Mouse (Mus musculus) embryonic facial prominence, embryonic 14.5 days (tissue): ENCODE measurements at regions not wholly inside any gene's neighbourhood (a gene's known extent, or its start where the extent isn't known, plus 50 kb on each side); places are given as distances from the start of the nearest gene placed in this dataset.

ENCODE experiments used
- ATAC-seq: fragments of 200-750 bp; cut with Nextera tagmentation; 2 replicates; pipeline ENCODE4 v1.8.0; 2017; ENCODE audit warnings: low read depth, moderate number of reproducible peaks, moderate TSS enrichment
- DNase-seq: peaks from one replicate; pipeline ENCODE4 v3.0.0-alpha.2; 2015; ENCODE audit warnings: low spot score
- H3K27ac ChIP-seq: fragments of 300-500 bp; sonication (generic); replicated peaks from 2 replicates; pipeline ENCODE4 v1.5.1; 2014; ENCODE audit warnings: low read depth, mild to moderate bottlenecking, low read length, moderate library complexity
- H3K27me3 ChIP-seq: fragments of 300-500 bp; sonication (generic); replicated peaks from 2 replicates; pipeline ENCODE4 v1.6.1; 2014; ENCODE audit warnings: low read length; ENCODE audit not compliant: control insufficient read depth, insufficient read depth
- H3K36me3 ChIP-seq: fragments of 300-500 bp; sonication (generic); 2 replicates; pipeline ENCODE4 v1.6.1; 2014; ENCODE audit warnings: low read length, mixed read lengths; ENCODE audit not compliant: control insufficient read depth, insufficient read depth
- H3K4me1 ChIP-seq: fragments of 300-500 bp; sonication (generic); 2 replicates; pipeline ENCODE4 v1.6.1; 2014; ENCODE audit warnings: antibody characterized with exemption, low read length; ENCODE audit not compliant: control insufficient read depth, insufficient read depth
- H3K4me2 ChIP-seq: fragments of 300-500 bp; sonication (generic); 2 replicates; pipeline ENCODE4 v1.6.1; 2014; ENCODE audit warnings: low read depth, mild to moderate bottlenecking, low read length, moderate library complexity, mixed read lengths
- H3K4me3 ChIP-seq: fragments of 300-500 bp; sonication (generic); 2 replicates; pipeline ENCODE4 v1.5.1; 2014; ENCODE audit warnings: low read depth, mild to moderate bottlenecking, low read length
- H3K9ac ChIP-seq: fragments of 300-500 bp; sonication (generic); 2 replicates; pipeline ENCODE4 v1.6.1; 2014; ENCODE audit warnings: low read depth, mild to moderate bottlenecking, low read length, moderate library complexity, mixed read lengths
- H3K9me3 ChIP-seq: fragments of 300-500 bp; sonication (generic); 2 replicates; pipeline ENCODE4 v1.6.1; 2016; ENCODE audit warnings: low read length; ENCODE audit not compliant: control insufficient read depth
- WGBS: fragments of 180-500 bp; shearing (Covaris S2); extraction: QIAGEN DNeasy Blood & Tissue Kit; methylation state at CpG from one replicate; pipeline ENCODE4 v1.1.7; 2014; 5-methylcytosine and 5-hydroxymethylcytosine counted together

DNA sequence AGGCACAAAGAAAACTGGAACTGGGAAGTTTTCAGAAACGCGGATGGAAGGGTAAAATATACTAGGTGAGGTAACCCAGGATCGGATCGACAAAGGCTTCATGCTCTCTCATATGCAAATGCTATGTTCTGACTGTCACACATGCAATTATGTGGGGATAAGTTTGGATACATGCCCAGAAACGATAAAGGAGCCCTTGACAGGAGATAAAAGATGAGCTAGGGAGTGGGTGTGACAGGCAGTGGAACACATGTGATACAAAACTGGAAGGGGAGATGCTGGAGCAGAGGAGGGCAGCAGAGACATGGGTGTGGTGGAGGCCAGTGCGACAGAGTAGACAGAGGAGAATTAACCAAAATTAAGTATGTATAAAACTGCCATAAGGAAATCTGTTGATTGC, 250.5 kb upstream of the Fbxl7 start:
- Histone ChIP-seq H3K27me3 (no peaks in the 10 kb centered on the region), H3K9me3 (no peaks in the 10 kb centered on the region), H3K4me1 (no peaks in the 10 kb centered on the region), H3K9ac (no peak overlapping the region), H3K36me3 (no peaks in the 10 kb centered on the region), H3K4me3 (no peak overlapping the region), H3K27ac (no peak overlapping the region), H3K4me2 (no peak overlapping the region)
- ATAC-seq (no peak), DNase-seq (no peak)
- 70% methylated on average over 6 of the region's 6 CpGs for WGBS

DNA sequence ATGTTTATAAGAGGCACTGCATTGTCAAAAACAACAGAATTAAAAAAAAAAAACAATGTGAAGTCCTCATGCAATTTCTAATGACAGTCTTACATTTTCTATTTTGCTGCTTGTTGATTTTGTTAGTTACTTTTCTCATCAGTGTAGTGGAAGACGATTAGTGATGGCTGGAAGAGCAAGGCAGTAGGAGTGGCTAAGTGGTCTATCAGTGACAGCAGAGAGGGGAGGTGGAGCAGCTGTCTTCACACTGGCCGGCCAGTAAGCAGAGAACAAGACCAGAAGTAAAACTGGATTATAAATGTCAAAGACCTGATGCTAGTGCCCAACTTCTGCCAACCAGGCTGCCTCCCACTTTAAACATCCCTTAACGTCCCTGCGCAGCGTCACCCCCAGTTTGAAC, 265.6 kb upstream of the Fbxl7 start:
- 68% methylated on average over 5 of the region's 5 CpGs for WGBS

DNA sequence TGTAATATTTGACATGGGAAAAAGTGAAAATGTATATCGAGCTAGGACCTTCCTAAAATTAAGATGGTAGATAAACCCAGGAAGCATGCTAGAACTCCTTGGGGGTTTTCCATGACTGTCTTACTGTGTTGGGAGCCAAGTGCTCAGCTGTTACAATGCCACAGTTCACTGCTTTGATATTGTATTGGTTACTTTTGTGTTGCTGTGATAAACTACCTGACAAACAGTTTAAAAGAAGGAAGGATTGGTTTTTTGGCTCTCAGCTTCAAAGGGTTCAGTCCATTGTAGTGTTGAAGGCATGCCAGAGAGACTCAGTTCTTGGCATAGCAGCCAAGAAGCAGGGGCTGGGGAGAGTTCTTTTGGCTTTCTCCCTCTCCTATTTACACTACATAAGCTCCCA, 272.1 kb upstream of the Fbxl7 start:
- Histone ChIP-seq H3K9ac (no peak overlapping the region), H3K27me3 (no peaks in the 10 kb centered on the region), H3K36me3 (no peaks in the 10 kb centered on the region), H3K27ac (no peak overlapping the region), H3K4me3 (no peak overlapping the region), H3K4me1 (no peaks in the 10 kb centered on the region), H3K9me3 (no peaks in the 10 kb centered on the region), H3K4me2 (no peak overlapping the region)
- DNase-seq (no peak), ATAC-seq (no peak)
- 69% methylated on average over 1 of the region's 1 CpGs for WGBS

More for the DNA sequence above, 265.6 kb upstream of the Fbxl7 start:
- no peaks in the 10 kb centered on the region for H3K9me3 ChIP-seq
- H3K4me3 ChIP-seq, result no peak overlapping the region
- H3K36me3 ChIP-seq, result no peaks in the 10 kb centered on the region
- ATAC-seq (no peak), DNase-seq (no peak)
- no peaks in the 10 kb centered on the region for H3K27me3 ChIP-seq
- no peak overlapping the region for H3K27ac ChIP-seq
- H3K9ac ChIP-seq, result no peak overlapping the region
- H3K4me2 ChIP-seq, result no peak overlapping the region
- no peaks in the 10 kb centered on the region for H3K4me1 ChIP-seq

DNA sequence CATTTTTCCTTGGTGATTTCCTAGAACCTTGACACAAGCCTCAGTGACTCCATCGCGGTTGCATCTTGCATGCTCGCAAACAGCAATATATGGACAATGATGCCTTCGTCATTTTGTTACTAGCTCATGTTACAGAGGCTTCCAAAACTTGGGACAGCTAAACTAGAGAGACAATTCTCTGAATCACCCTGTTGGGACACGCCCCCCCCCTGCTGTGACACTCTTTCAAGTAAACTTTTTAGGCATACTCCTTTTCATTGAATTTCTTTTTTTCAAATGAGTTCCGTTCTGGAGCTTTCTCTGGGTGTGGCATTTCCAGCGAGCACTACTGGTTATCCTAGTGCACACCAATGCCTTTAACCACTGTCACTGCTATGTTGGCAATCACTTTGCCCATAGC, 274.5 kb upstream of the Fbxl7 start:
- Histone ChIP-seq H3K27me3 (no peaks in the 10 kb centered on the region), H3K27ac (no peak overlapping the region), H3K4me3 (no peak overlapping the region), H3K4me2 (no peak overlapping the region), H3K9ac (no peak overlapping the region), H3K36me3 (no peaks in the 10 kb centered on the region), H3K4me1 (no peaks in the 10 kb centered on the region), H3K9me3 (no peaks in the 10 kb centered on the region)
- no peak for DNase-seq
- 90% methylated on average over 7 of the region's 7 CpGs for WGBS
- ATAC-seq, result no peak

DNA sequence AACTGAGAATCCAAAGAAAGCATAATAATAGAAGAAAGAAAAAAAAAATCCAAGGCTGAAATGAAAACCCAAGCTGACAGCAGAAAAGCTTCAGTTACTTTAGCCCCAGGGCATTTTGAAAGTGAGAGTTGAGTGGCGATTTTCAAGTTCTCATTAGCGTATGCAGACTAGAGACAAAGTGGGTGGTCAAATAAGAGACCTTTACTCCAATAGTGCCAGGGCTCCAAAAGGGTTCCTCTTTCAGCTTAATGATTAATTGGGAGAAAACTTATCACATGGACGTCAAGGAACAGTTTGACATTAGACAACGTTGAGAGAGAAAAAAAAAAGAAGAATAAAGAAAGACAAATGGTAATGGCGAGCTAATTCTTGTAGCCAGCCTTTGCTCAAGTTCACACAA, 278.1 kb upstream of the Fbxl7 start:
- H3K4me2 ChIP-seq, result no peak overlapping the region
- H3K27me3 ChIP-seq, result no peaks in the 10 kb centered on the region
- no peak for DNase-seq
- H3K9ac ChIP-seq, result no peak overlapping the region
- H3K36me3 ChIP-seq, result no peaks in the 10 kb centered on the region
- ATAC-seq, result no peak
- no peaks in the 10 kb centered on the region for H3K4me1 ChIP-seq
- no peaks in the 10 kb centered on the region for H3K9me3 ChIP-seq
- 28% methylated on average over 5 of the region's 5 CpGs for WGBS
- no peak overlapping the region for H3K27ac ChIP-seq
- H3K4me3 ChIP-seq, result no peak overlapping the region

DNA sequence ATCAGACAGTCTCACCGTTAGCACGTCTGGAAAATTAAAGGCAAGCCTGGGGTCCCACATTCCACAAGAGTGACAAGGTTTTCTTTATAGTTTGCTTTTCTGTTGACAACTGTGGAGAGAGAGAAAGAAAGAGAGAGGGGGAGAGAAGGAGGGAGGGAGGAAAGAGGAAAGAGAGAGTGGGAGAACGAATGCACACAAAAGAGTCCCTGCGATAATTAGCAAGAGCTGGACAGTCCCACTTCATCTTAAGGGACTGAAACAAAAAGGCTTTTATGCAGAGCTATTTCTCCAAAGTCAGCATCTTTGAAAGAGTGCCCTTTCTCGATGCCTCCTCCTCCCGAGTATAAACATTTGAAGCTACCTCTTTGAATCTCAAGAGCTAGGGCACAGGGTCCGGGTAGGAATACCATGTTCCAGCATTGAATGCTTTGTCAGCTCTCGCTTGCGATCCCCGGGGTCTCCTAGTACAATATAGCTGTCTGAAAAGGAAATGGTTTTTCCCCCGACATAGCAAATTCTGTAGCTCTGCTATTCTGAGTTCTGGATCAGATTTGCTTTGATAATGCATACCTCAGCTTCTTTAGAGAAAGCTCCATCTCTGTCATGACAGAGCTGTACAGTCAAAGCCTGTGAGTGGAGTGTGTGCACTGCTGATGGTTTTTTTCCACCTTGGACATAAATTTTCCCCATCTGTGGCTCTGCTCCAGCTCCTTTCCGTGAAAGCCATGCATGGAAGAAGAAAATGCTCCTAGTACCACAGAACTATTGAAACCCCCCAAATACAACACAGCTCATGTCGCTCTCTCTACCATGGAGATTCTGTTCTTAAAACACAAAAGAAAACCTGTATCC, 282.9 kb upstream of the Fbxl7 start:
- 34% methylated on average over 13 of the region's 13 CpGs for WGBS
- Histone ChIP-seq H3K36me3 (no peaks in the 10 kb centered on the region), H3K27me3 (no peaks in the 10 kb centered on the region), H3K4me3 (no peak overlapping the region), H3K27ac (no peak overlapping the region; the same call in 1 of the 2 replicates), H3K4me2 (peak overlapping the region; percentile 37; the same call in 1 of the 2 replicates), H3K9ac (no peak overlapping the region), H3K4me1 (no peaks in the 10 kb centered on the region), H3K9me3 (0 out of 2 replicates have a peak, but pooled peaks cover 4% of the 10 kb centered on the region)
- DNase-seq, result peak; percentile 25
- no peak for ATAC-seq

DNA sequence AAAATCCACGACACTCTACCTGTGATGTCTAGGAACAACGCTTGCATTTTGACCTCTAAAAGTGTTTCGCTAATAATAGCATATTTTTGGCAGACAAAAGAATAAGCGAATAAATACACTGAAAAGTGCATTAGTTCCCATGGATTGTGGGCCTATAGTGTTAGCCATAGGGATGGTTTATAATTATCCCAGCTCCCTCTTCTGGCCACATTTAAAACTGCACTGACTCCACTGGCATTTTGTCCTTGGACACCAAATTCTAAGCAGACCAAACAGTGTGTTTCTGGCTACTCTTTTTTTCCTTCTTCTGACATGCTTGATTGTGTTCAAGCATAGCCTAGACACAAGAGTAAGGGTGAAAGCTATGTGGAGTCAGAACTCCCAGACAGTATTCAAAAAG, 276.8 kb upstream of the Ank start:
- Histone ChIP-seq H3K4me2 (no peak overlapping the region), H3K36me3 (no peaks in the 10 kb centered on the region), H3K27ac (no peak overlapping the region), H3K9ac (no peak overlapping the region), H3K4me1 (no peaks in the 10 kb centered on the region), H3K9me3 (no peaks in the 10 kb centered on the region), H3K4me3 (no peak overlapping the region), H3K27me3 (no peaks in the 10 kb centered on the region)
- 41% methylated on average over 4 of the region's 4 CpGs for WGBS
- DNase-seq (peak; percentile 68), ATAC-seq (0 out of 2 replicates have a peak, but pooled peaks have one; percentile 33)

DNA sequence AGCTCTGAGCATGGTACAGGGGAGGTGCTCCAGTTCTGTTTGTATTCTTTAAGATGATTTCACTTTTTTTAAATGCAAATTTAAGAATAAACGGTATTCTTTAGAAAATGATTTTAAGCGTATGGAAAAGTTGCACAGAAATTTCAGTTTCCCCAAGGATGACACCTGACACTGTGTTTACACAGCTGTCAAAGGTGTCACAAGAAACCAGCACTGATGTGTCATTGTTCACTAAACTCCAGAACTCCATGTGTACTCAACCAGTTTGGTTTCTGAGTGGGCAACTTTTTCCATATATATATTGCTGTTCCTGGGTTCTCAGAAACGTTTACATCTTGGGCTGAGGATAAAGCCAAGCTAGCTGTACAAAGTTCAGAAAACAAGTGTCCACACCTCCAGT, 265.0 kb upstream of the Ank start:
- Histone ChIP-seq H3K9ac (no peak overlapping the region), H3K27ac (no peak overlapping the region), H3K4me2 (no peak overlapping the region), H3K36me3 (no peaks in the 10 kb centered on the region), H3K27me3 (no peaks in the 10 kb centered on the region), H3K4me3 (no peak overlapping the region), H3K4me1 (no peaks in the 10 kb centered on the region), H3K9me3 (no peaks in the 10 kb centered on the region)
- 67% methylated on average over 3 of the region's 3 CpGs for WGBS
- DNase-seq (no peak), ATAC-seq (no peak)

DNA sequence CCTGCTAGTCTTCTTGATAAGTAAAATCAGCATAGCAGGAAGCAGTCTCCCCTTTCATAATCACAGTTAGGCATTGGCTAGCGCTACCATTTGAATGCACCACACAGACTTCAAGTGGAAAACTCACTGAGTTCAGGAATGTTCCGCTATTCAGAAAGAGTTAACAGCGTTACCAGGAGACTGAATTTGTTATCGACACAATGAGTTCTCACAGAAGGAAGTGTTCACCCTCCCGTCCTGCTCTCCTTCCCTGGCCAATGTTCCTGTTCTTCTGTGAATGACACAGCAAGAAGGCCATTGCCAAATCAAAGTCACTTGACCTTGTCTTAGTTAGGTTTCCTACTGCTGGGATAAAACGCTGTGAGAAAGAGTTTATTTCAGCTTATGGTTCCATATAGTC, 261.6 kb upstream of the Ank start:
- DNase-seq (no peak), ATAC-seq (no peak)
- Histone ChIP-seq H3K36me3 (no peaks in the 10 kb centered on the region), H3K4me1 (no peaks in the 10 kb centered on the region), H3K9me3 (no peaks in the 10 kb centered on the region), H3K4me2 (no peak overlapping the region), H3K27me3 (no peaks in the 10 kb centered on the region), H3K4me3 (no peak overlapping the region), H3K27ac (no peak overlapping the region), H3K9ac (no peak overlapping the region)
- 68% methylated on average over 6 of the region's 6 CpGs for WGBS
